Mouse (Mus musculus) lung, postnatal 36 days (tissue): ENCODE measurements around the gene Tmem106c.

Experiments
- DNase-seq: peaks from one replicate; pipeline ENCODE4 v3.0.0; 2022; ENCODE audit warnings: mixed read lengths

Tmem106c gene

DNA sequence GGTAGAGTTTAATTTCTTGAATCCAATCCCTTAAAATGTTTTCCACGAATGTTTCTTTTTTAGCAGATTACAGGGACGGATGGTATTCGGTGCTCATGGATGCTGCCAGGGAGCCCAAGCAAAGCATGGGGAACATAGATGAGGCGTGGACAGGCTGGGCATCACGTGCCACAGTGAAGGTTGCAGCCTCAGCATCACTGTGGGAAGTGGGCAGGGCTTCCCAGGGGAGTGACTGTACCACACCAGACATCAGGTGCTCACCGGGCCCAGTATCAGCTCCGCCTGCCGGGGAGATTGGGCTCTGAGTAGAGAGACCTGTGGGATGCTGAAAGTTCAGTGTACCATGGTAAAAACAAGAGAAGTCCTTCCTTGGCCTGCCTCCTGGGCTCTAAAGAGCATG is 9.3 kb upstream of the Tmem106c start:
- no peak for DNase-seq

DNA sequence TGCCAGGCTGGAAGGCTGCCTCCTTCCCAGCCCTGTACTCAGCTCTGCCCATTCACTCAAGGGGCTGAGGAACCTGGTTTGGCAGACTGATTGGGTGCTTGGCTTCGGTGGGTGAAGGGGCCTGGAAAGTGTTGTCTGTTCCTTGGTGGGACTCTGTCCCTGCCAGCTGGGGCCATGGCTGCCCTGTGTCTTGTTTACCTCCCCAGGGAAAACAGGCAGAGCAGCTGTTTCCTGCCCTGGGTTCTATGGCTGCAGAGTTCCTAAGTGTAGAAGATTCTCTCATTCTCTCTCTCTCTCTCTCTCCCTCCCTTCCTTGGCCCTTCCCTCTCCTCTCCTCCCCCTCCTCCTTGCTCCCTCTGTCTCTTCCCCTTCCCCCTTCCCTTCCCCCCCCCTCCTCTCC is 8.7 kb upstream of the Tmem106c start:
- no peak for DNase-seq

DNA sequence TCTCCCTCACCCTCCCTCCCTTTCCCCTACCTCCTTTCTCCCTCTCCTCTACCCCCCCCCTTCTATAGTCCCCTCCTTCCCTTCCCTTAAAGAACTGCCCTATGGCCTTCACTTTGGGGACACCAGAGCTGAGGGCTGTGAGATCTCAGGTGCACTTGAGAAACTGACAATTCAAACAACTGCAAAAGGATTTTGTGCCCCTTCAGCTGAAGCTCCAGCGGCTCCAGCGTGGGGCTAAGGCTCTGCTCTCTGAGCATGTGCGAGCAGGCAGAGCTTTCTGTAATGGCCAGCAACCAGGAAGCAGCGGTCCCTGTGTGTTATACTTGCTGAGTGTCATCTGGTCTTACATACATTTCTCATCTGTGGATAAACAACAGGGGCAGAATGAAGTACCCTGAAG is 8.3 kb upstream of the Tmem106c start:
- no peak for DNase-seq

DNA sequence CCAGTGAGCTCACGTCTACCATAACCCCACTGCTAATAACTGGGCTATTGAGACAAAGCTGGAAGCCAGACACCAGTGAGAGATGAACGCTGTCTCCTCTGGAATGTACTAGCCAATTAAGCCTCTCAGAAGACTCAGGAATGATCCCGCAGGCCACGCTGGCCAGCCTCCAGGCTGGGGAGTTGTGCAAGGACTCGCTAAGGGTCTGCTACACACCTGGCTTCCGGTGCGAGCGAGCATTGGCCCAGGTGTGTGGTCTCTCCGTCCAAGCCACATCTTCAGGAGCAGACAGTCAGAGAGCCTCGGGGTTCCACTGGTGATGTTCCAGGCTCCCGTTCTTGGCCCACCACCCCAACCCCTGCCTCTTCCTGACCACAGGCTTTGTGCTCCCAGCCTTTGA is 7.6 kb upstream of the Tmem106c start:
- DNase-seq, result no peak

DNA sequence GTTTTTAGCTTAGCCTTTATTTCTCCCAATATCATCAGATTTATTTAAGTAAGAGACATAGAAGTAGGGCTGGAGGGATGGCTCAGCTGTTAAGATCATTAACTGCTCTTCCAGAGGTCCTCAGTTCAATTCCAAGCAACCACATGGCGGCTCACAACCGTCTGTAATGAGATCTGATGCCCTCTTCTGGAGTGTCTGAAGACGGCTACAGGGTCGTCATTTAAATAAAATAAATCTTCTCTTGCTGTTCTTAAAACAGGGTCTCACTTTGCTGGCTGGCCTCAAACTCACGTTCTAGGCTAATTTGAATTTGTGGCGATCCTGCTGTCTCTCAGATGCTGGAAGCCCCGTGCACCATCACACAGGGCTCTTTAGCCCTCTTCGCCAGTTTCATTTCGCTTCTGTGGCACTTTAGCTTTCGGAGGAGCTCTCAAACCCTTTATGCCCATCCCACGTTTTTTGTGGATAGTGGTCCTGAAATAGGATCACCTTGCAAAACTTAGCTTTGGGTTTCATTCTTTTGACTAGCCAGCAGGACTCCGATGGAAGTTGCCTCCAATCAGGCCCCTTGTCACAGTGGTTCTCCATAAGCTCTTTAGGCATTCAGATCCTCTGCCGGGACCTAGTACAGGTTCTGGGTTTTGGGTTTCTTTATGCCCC is 541 bp upstream of the Tmem106c start:
- peak; percentile 40 for DNase-seq

DNA sequence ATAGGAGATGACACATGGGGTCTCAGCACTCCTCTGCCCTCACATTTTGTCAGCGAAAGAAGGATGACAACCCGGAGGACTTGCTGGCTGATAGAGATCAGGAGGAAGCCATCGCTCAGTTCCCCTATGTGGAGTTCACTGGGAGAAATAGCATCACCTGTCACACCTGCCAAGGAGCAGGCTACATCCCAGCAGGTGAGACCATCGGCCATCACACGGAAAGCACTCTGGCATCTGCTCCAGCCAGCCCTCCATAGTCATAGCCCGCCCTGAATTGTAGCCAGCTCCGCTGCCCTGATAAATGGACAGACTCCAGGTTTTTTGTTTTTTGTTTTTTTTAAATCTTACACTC is 812 bp downstream of the Tmem106c start:
- DNase-seq, result no peak

DNA sequence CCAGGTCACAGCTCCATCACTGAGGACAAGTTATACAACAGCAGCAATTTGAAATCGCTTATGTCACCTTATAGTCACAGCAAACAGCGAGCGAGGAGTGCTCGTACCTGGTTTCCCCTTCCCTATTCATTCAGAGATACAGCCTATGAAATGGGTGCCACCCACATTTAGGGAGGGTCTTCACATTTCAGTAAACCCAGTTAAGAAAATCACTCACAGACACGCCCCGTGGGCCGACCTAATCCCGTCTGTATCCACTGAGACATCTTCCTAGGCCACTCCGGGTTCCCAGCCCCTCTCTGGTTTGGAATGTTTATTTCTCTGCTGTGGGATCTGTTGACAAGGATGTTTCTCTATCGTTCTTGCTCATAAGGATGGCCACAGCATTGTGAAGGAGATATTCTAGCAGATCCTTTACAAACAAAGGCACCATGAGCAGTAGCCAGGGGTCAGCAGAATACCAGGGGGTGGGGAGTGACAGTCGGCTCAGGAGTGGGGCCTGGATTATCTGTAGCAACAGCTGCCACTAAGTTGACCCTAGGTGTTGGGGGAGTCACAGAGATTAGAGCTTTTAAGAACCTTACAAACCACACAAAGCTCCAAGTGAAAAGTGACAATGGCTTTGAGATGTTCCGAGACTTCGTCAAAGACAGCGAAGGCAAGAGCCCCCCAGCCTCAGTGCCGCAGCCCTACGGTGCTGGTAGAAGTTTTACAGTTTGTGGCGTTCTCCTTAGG is 1.5 kb downstream of the Tmem106c start:
- no peak for DNase-seq

DNA sequence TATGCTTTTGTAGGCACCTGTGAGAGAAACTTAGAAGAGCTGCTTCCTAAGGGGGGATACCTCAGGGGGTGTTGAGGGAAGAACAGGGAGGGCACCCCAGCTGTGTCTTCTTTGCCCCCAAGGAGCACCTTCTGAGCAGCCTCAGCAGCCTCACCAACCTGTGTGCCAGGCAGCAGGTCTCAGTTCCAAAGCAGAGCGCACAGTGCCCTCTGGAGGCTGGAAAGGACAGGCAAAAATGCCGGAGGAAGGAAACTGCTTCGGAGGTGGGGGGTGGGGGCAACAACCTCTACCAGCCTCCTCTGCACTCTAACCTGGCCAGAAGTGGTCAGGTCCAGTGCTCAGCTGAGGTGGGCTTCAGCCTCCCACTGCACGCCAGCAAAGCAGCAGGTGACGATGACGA is 6.3 kb downstream of the Tmem106c start:
- peak; percentile 35 for DNase-seq

DNA sequence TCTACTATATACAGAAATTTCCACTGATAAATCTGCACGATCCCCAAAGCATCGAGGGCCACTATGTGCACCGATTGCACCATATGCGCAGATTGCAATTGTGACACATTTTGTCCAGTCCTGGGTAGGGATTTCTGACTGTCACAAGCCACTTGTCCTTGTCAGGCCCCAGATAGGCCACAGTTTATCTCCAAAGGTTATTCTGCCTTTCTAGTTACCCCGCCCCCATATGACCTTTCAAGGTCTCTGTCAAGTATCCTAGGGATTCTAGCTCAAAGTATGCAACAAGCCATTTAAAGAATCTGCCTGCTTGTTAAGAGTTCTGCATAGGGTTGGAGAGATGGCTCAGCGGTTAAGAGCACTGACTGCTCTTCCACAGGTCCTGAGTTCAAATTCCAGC is 8.6 kb downstream of the Tmem106c start:
- no peak for DNase-seq

DNA sequence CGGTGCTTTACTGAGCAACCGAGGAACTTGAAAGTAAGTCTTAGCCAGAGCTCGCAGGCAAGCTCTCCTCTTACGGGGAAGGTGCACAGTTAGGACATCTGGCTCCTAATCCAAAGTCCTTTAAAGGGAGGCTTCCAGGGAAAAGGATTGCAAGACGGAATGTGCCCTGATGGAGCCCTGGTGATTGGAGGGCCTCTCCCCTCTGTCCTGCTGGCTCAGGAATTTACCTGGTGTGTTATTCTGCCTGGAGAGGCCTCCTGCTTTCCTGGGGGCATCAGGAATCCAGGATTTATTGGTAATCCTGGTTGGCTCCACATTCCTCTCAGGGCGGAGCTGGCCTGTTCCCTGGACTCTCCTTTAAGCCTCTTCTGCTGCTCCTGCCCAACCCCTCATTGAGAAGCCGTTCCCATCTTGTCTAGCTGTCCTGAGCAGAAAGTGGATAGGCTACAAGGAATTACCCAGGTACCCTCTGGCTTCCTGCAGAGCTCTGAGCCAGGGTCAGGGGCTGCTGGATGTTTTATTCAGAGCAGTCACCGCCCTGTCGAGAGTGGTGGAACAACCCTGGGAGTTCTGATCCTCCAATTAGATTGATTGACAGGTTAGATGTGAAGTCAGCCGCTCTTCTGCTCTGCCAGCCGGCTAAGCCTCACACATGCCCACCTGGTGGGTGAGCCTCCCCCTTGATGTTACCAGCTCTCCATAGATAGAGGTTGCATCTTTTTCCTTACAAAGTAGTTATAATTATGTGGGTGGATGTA is 9.4 kb downstream of the Tmem106c start:
- DNase-seq, result no peak

DNA sequence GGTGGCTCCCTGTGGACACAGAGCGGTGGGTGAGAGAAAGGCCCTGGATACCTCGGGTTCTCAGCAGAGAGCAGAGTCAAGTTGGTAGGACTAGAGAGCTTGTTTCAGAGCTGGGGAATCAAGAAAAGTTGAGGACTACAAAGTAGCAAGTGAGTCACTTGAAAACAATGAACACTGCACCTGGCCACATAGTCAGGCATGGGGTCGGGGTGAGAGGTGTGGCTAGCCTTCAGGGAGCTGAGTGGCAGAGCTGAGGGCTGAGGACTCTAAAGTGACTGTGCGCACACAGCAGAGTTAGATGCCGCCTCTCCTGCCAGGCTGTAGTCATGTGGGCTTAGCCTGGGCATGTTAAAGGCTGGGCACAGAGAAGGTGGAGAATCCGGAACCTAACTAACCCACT is 17.6 kb downstream of the Tmem106c start:
- no peak for DNase-seq

DNA sequence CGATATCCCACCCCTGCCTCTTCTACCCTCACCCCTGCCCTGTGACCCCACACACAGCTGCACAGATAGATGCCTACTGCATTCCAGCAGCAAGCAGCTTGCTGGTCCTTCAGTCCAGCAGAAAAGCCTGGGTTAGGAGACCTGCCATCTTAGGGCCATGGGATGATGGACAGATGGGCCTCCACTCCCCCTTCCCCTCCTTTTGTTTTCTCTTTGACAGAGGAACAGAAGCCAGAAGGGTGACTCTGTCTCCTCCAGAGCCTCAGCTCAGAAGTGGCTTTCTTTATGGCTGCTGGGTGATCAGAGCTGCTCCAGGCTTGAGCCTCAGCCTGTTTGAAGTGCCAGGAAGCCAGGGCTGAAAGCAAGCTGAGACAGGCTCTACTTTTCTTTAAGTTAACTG is 25.5 kb downstream of the Tmem106c start:
- no peak for DNase-seq

DNA sequence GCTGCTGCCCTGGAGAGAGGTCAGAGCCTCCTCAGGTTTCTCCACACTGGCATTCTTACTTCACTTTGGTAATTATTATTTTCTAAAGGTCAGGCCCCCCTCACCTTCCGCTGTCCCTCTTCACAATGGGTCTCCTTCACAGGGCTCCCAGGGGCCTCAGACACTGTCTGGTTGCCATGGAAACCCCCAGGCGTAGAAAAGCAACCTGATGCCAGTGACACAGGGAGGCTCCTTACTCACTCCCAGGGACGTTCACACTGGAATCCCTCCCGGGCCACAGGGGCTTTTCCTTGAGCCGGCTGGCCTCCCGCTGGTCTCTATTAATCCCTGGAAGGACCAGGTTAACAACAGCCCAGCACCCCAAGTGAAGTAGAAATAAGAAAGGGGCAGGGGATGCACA is 26.1 kb downstream of the Tmem106c start:
- no peak for DNase-seq

DNA sequence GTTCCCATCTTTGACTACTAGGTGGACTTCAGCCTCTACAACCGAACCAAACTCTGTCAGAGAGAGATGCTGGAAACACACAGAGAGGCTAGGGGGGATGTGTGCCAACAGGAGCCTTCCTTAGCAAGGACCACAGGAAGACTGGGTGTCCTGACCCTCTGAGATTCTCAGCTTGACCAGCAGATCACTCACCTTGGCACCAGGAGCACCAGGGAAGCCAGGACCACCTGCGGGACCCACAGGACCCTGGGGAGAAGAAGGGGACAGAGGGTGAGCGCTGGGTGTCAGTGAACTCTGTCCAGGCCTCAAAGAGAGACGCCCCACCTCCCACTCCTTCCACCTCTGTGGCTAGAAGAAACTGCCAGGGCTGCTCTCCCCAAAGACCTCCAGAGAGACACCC is 26.7 kb downstream of the Tmem106c start:
- DNase-seq, result no peak

DNA sequence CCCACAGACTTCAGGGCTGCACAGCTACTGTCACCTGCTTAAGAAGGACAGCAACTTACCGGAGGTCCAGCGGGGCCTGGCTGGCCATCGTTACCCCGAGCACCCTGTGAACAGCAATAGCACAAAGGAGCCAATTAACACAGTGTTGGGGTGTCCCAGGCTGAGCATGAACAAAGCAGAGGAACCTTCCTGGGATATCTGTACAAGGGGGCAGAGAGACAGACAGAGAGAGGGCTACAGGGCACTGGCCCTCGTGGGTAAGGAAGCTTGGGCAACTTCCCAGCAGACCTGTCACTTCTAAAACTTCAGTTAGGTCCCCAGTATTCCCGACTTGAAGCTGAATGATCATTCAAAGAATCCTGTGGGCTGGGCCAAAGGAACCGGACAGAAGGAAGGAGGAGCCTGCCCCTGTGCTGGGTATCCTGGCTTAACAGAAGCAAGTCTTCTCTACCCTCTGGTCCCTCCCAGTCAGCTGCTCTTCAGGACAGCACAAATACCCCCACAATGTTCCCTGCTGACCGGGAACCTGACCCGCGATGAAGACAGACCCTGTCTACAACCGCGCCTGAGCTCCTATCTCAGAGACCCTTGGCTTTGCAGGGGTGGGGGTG is 27.4 kb downstream of the Tmem106c start:
- no peak for DNase-seq

DNA sequence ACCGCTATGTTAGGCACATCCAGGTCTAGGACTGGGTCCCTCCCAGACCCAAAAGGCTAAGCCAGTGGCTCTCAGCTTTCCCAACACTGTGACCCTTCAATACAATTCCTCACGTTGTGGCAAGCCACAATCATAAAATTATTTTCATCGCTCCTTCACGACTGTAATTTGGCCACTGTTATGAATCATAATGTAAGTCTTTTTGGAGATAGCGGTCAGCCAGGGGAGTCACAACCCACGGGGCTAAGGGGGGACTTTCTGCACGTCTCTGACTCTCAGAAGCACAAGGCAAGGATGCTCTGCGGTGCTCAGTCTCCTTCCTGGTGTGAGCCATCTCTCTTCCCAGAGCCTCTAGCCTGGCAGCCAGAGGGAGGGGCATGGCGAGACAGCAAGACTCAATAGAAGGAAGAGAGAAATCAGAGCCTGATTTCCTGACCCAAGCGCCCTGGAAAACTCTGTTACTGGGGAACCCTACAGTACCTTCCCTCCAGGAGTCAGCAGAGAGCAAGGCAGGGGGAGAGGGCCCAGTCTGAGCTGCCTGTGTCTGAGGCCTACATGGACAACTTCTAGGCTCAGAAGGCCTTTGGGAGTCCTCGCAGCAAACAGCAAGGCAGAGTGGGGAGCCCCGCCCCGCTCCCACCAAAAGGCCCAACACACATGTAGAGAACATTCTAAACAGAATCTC is 28.2 kb downstream of the Tmem106c start:
- DNase-seq, result no peak

DNA sequence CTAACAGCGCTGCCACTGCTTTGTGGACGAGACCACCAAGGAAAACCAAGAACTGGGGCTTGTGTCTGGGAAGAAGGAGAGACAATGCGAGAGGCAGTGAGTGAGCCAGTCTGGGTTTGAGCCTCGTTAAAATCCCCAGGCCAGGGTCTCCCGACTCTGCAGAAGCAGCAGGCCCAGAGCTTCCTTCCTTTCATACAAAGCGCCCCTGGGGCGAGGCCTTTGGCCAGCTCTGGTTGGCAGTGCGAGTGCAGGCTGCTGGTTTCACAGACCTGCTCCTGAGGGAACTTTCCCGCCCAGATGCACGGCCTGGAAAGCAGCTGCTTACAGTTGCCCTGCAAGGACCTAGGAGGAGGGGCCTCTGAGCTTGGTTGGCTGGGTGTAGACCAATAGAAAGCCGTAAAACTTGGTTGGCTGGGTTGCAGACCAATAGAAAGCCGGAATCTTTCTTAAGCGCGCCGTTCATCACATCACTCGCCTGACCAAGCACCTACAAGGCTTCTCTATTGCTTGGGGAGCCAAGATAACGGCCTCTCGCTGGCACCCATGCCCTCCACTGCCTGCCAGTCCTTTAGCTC is 28.8 kb downstream of the Tmem106c start:
- DNase-seq, result peak; percentile 90

DNA sequence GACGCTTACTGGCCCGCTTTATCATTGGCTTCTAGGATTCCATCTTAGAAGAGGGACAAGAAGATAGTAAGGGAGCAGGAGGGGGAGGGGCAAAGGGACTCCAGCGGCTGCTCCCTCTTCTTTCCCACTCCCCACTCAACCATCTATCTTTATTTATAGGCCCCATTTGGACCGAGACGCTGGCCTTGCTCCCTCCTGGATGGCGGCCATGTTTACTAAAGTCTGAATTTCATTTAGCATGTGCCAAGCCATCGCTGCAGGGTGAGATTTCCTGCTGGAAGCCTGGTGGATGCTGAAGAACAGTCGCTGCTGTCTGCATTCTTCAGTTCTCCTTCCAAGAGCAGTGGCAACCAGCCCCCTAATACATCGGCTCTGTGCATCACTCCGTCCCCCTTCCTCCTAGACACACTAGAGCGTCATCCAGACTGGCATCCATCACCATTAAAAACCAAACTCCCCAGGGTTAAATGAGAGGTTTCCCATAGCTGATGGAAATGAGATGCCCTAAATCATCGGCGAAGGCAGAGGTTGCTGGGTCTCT is 32.8 kb downstream of the Tmem106c start:
- DNase-seq, result peak; percentile 12

DNA sequence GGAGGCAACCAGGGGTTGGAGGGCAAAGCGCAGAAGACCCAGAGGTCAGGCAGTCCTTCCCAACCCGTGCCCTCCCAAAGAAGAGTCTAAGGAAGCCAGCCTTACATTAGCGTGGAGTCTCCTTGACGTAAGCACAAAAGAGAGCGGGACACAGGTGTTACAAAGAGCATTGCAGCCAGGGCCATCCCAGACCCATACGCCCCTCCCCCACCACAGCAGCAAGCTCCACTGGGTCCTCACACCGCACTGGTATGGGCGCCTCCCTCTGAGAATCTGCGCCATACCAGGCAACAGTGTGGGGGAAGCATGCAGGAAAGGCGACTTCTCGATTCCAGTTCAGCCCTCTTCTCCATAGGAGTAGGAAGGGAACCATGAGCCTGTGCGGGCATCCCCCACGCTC is 35.5 kb downstream of the Tmem106c start:
- DNase-seq, result no peak

DNA sequence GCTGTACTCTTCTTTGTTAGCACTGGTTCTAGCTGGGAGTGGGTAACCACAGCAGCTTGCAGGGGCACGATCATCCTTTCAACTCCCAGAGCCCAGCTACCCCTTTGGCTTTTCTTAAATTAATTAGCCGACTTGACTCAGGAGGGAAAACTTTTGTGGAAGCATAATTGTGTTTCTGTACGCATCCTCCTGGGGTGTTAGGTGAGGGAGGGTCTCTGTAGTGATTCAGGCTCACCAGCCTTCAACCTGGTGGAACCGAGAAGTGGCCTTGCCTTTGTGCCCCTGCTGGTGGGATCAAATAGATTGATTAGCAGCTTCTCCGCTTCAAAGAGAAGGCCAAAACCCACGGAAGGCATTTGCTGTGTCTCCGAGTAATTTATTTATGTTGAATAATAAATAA is 36.0 kb downstream of the Tmem106c start:
- DNase-seq, result no peak

DNA sequence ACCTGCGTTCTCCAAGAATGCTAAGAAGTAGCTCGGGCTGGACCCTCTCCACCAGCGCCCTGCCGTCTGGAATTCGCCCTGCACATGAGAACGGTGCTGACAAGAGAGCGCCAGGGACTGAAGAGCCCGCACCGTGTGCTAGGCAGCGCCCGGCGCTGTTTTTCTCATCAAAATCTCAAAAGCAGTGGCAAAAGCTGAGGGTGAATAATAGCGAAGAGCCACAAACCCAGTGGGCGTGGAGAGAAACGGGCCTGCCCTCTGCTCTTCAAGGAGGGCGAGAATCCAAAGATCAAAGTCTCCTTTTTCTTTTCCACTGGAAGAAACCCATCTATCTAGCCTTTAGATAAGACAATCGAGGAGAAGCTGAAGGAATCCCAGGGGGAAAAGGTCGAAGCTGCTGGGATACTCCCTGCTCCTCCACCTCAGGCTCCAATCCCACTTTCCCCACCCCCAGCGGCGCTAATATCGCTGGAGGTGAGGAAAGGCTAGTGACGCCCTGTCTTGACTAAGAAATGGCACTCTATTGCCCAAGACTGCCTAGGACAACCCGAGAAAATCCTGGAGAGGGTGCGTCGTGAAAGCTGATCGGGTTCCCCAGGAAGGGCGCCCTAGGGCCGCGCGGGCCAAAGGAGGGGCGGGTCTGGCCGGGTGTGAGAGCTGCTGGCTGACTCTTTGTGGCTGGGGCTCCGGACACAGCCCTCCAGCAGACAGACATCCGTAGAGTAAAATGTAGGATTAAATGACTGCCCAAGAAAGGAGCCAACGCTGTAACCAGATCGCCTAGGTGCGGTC is 37.5 kb downstream of the Tmem106c start:
- DNase-seq, result peak; percentile 6
